Mouse (Mus musculus): ENCODE measurements around the gene Dnajb3.

- TF ChIP-seq POLR2AphosphoS2 (IDR thresholded peaks at IDR 0.05; ENCODE audit: insufficient read length, low read depth) (no peak), MYOD1 (IDR thresholded peaks at IDR 0.05; ENCODE audit: control insufficient read depth in 1 of 3, insufficient read length in 2 of 3, low read depth in 2 of 3) (no peak), MAX (IDR thresholded peaks at IDR 0.05; ENCODE audit: low read depth) (no peak), USF1 (IDR thresholded peaks at IDR 0.05; ENCODE audit: low read depth) (no peak), E2F4 (IDR thresholded peaks at IDR 0.05; ENCODE audit: insufficient read depth) (no peak), POLR2A (IDR thresholded peaks at IDR 0.05; ENCODE audit: insufficient read length, low read depth) (no peak), TCF3 (IDR thresholded peaks at IDR 0.05; ENCODE audit: insufficient read length, low read depth) (no peak), MYOG (IDR thresholded peaks at IDR 0.05; ENCODE audit: control insufficient read depth in 1 of 3, insufficient read depth in 1 of 3, insufficient read length in 2 of 3, low read depth in 2 of 3) (no peak), REST (IDR thresholded peaks at IDR 0.05; ENCODE audit: insufficient read depth, insufficient read length) (no peak), TCF12 (IDR thresholded peaks at IDR 0.05; ENCODE audit: insufficient read depth, poor library complexity, severe bottlenecking) (no peak), CEBPB (IDR thresholded peaks at IDR 0.05; ENCODE audit: insufficient read depth, poor library complexity, severe bottlenecking) (no peak), SRF (IDR thresholded peaks at IDR 0.05; ENCODE audit: control insufficient read depth, insufficient read length, low read depth) (no peak)
These were observed 28.6 kb upstream of the Dnajb3 start for GRCm38 (mm10) chr1:88234248-88234610.
